Mouse (Mus musculus) myocyte (in vitro differentiated cells): ENCODE data around the gene F11r.

Source experiments
- CEBPB ChIP-seq: IDR thresholded peaks from 2 replicates; pipeline ENCODE4 v1.6.1; 2011; ENCODE audit warnings: mild to moderate bottlenecking, moderate library complexity; ENCODE audit not compliant: poor library complexity, insufficient read depth, severe bottlenecking
- E2F4 ChIP-seq: IDR thresholded peaks from one replicate; pipeline ENCODE4 v1.6.1; 2011; ENCODE audit warnings: mild to moderate bottlenecking, control low read depth, moderate library complexity; ENCODE audit not compliant: insufficient read depth
- MAX ChIP-seq: IDR thresholded peaks from one replicate; pipeline ENCODE4 v1.6.1; 2011; ENCODE audit warnings: low read depth, mild to moderate bottlenecking, control low read depth
- MYOD1 ChIP-seq, 3 experiments: IDR thresholded peaks; one replicate each; pipeline ENCODE4 v1.6.1; 2011; ENCODE audit warnings: control low read depth in 2 of 3, low read depth in 2 of 3, mild to moderate bottlenecking in 2 of 3, moderate library complexity in 1 of 3; ENCODE audit not compliant: insufficient read length in 2 of 3, control insufficient read depth in 1 of 3
- MYOG ChIP-seq, 3 experiments: IDR thresholded peaks; one replicate each; pipeline ENCODE4 v1.6.1; 2011; ENCODE audit warnings: control low read depth in 2 of 3, low read depth in 2 of 3, mild to moderate bottlenecking in 2 of 3; ENCODE audit not compliant: insufficient read length in 2 of 3, control insufficient read depth in 1 of 3, insufficient read depth in 1 of 3
- POLR2A ChIP-seq: IDR thresholded peaks from one replicate; pipeline ENCODE4 v1.6.1; 2011; ENCODE audit warnings: low read depth, mild to moderate bottlenecking, control low read depth, moderate library complexity; ENCODE audit not compliant: insufficient read length
- POLR2AphosphoS2 ChIP-seq: IDR thresholded peaks from one replicate; pipeline ENCODE4 v1.6.1; 2011; ENCODE audit warnings: low read depth, control low read depth; ENCODE audit not compliant: insufficient read length
- TCF12 ChIP-seq: IDR thresholded peaks from one replicate; pipeline ENCODE4 v1.6.1; 2011; ENCODE audit warnings: mild to moderate bottlenecking, control low read depth; ENCODE audit not compliant: poor library complexity, insufficient read depth, severe bottlenecking
- USF1 ChIP-seq: IDR thresholded peaks from one replicate; pipeline ENCODE4 v1.6.1; 2011; ENCODE audit warnings: low read depth, mild to moderate bottlenecking, control low read depth, moderate library complexity

GRCm38 (mm10) chr1:171499856-171500255 is 62.5 kb downstream of the F11r start:
- TF ChIP-seq MYOG (IDR thresholded peaks at IDR 0.05; ENCODE audit: control insufficient read depth in 1 of 3, insufficient read depth in 1 of 3, insufficient read length in 2 of 3, low read depth in 2 of 3) (no peak), POLR2A (no peak), E2F4 (no peak), MAX (no peak), USF1 (no peak), POLR2AphosphoS2 (no peak), MYOD1 (IDR thresholded peaks at IDR 0.05; ENCODE audit: control insufficient read depth in 1 of 3, insufficient read length in 2 of 3, low read depth in 2 of 3) (no peak), TCF12 (no peak), CEBPB (no peak)
